In genomic region chr17:5886181-5886810, GRCm38 (mm10) we compare ENCODE assay signal across 9 mouse cellular contexts. TPM values are rescaled to one million over a fixed set of nuclear protein-coding genes. Genes with fewer than 3 reads are reported as not detected.
DNase-seq lines count a peak whose midpoint lies in the region; ATAC-seq and TF ChIP-seq lines count a peak whose summit lies in the region.
"Had no signal": no experiment of that assay in that cellular context is flagged by ENCODE, and none has a peak within 500 bp of the region (broad histone marks: within the 10 kb centered on the region; RNA-seq: fewer than 3 reads in every experiment).

No protein-coding gene starts in this region.

- H3K9ac ChIP-seq in heart, embryonic 13.5 days = 0 out of 2 replicates have a peak overlapping the region, but pooled peaks have one; percentile 5
- no peak overlapping the region for H3K9ac ChIP-seq in stomach, embryonic 14.5 days (replicated peaks; ENCODE audit: low read depth, low read length)
- no peak overlapping the region for H3K9ac ChIP-seq in stomach, postnatal 0 days (ENCODE audit: low read length)
- no peak overlapping the region for H3K9ac ChIP-seq in intestine, postnatal 0 days (ENCODE audit: low read depth, low read length)
- no peak overlapping the region for H3K9ac ChIP-seq in forebrain, embryonic 11.5 days (ENCODE audit: low read length)
- H3K9ac ChIP-seq: forebrain, embryonic 12.5 days had no signal

- no peaks in the 10 kb centered on the region for H3K9me3 ChIP-seq in heart, embryonic 13.5 days
- no peaks in the 10 kb centered on the region for H3K9me3 ChIP-seq in stomach, embryonic 14.5 days (ENCODE audit: control insufficient read depth, low read depth, low read length)
- H3K9me3 ChIP-seq in stomach, postnatal 0 days (ENCODE audit: control insufficient read depth, low read length) = no peaks in the 10 kb centered on the region
- no peaks in the 10 kb centered on the region for H3K9me3 ChIP-seq in intestine, postnatal 0 days (ENCODE audit: control insufficient read depth)
- no peaks in the 10 kb centered on the region for H3K9me3 ChIP-seq in forebrain, embryonic 11.5 days (ENCODE audit: control insufficient read depth, low read length)
- H3K9me3 ChIP-seq: forebrain, embryonic 12.5 days had no signal

- peaks cover 36% of the 10 kb centered on the region for H3K4me1 ChIP-seq in heart, embryonic 13.5 days
- H3K4me1 ChIP-seq in stomach, embryonic 14.5 days (ENCODE audit: control insufficient read depth, insufficient read depth, low read length) = 0 out of 2 replicates have a peak, but pooled peaks cover 8% of the 10 kb centered on the region
- no peaks in the 10 kb centered on the region for H3K4me1 ChIP-seq in stomach, postnatal 0 days (replicated peaks; ENCODE audit: control insufficient read depth, insufficient read depth)
- H3K4me1 ChIP-seq in intestine, postnatal 0 days (replicated peaks; ENCODE audit: control insufficient read depth, insufficient read depth, low read length) = no peaks in the 10 kb centered on the region
- no peaks in the 10 kb centered on the region for H3K4me1 ChIP-seq in forebrain, embryonic 11.5 days (replicated peaks; ENCODE audit: control insufficient read depth, insufficient read depth, low read length)
- H3K4me1 ChIP-seq: forebrain, embryonic 12.5 days had no signal

- no peak for ATAC-seq in heart, embryonic 13.5 days (ENCODE audit: extremely low read depth, insufficient number of reproducible peaks, low FRiP score, low TSS enrichment)
- no peak for ATAC-seq in stomach, embryonic 14.5 days (ENCODE audit: insufficient number of reproducible peaks, insufficient read depth, low FRiP score, low read depth)
- ATAC-seq in stomach, postnatal 0 days (ENCODE audit: low FRiP score, low TSS enrichment) = no peak
- ATAC-seq in intestine, postnatal 0 days = no peak
- no peak for ATAC-seq in forebrain, embryonic 11.5 days (replicated peaks; ENCODE audit: low FRiP score)

- H3K36me3 ChIP-seq in heart, embryonic 13.5 days = peaks cover 14% of the 10 kb centered on the region
- peaks cover 4% of the 10 kb centered on the region for H3K36me3 ChIP-seq in stomach, embryonic 14.5 days (ENCODE audit: control insufficient read depth, insufficient read depth, low read length)
- peaks cover 3% of the 10 kb centered on the region; the same call in 1 of the 2 replicates for H3K36me3 ChIP-seq in stomach, postnatal 0 days (ENCODE audit: control insufficient read depth, insufficient read depth, low read length)
- H3K36me3 ChIP-seq in intestine, postnatal 0 days (ENCODE audit: control insufficient read depth, insufficient read depth) = peaks cover 12% of the 10 kb centered on the region; the same call in 1 of the 2 replicates
- no peaks in the 10 kb centered on the region for H3K36me3 ChIP-seq in forebrain, embryonic 11.5 days (ENCODE audit: control insufficient read depth, insufficient read depth, low read length)
- H3K36me3 ChIP-seq: forebrain, embryonic 12.5 days had no signal

- no peak for TF ChIP-seq CTCF in stomach, postnatal 0 days (IDR thresholded peaks at IDR 0.05; ENCODE audit: low read depth)
- no peak for TF ChIP-seq CTCF in intestine, postnatal 0 days (IDR thresholded peaks at IDR 0.05; ENCODE audit: low read depth)

- no peak for TF ChIP-seq EP300 in stomach, postnatal 0 days (optimal IDR thresholded peaks at IDR 0.05)

- no peaks in the 10 kb centered on the region for H3K27me3 ChIP-seq in heart, embryonic 13.5 days (replicated peaks)
- H3K27me3 ChIP-seq in stomach, embryonic 14.5 days (ENCODE audit: control insufficient read depth, insufficient read depth, low read length) = no peaks in the 10 kb centered on the region
- no peaks in the 10 kb centered on the region for H3K27me3 ChIP-seq in stomach, postnatal 0 days (ENCODE audit: control insufficient read depth, insufficient read depth, low read length)
- H3K27me3 ChIP-seq in intestine, postnatal 0 days (replicated peaks; ENCODE audit: control insufficient read depth, insufficient read depth, low read length) = no peaks in the 10 kb centered on the region
- no peaks in the 10 kb centered on the region for H3K27me3 ChIP-seq in forebrain, embryonic 11.5 days (ENCODE audit: control insufficient read depth, insufficient read depth, low read length)
- H3K27me3 ChIP-seq: forebrain, embryonic 12.5 days had no signal

- H3K27ac ChIP-seq in heart, embryonic 13.5 days (replicated peaks) = peak overlapping the region; percentile 80
- peak overlapping the region; percentile 21; the same call in 1 of the 2 replicates for H3K27ac ChIP-seq in stomach, embryonic 14.5 days (ENCODE audit: low read length)
- no peak overlapping the region for H3K27ac ChIP-seq in stomach, postnatal 0 days (replicated peaks)
- H3K27ac ChIP-seq in intestine, postnatal 0 days (ENCODE audit: low read depth, low read length) = 0 out of 2 replicates have a peak overlapping the region, but pooled peaks have one; percentile 7
- no peak overlapping the region for H3K27ac ChIP-seq in forebrain, embryonic 11.5 days (ENCODE audit: low read depth, low read length)
- H3K27ac ChIP-seq: forebrain, embryonic 12.5 days had no signal

- H3K4me3 ChIP-seq in heart, embryonic 13.5 days = no peak overlapping the region
- H3K4me3 ChIP-seq in stomach, embryonic 14.5 days (ENCODE audit: low read depth, low read length) = no peak overlapping the region
- H3K4me3 ChIP-seq in stomach, postnatal 0 days (ENCODE audit: low read depth, low read length) = no peak overlapping the region
- no peak overlapping the region for H3K4me3 ChIP-seq in intestine, postnatal 0 days (ENCODE audit: low read depth, low read length)
- H3K4me3 ChIP-seq in forebrain, embryonic 11.5 days (ENCODE audit: low read depth, low read length) = no peak overlapping the region
- H3K4me3 ChIP-seq: forebrain, embryonic 12.5 days had no signal

- 68% methylated on average over 6 of the region's 6 CpGs for WGBS in heart, embryonic 13.5 days
- 77% methylated on average over 6 of the region's 6 CpGs for WGBS in stomach, embryonic 14.5 days
- WGBS in stomach, postnatal 0 days = 77% methylated on average over 6 of the region's 6 CpGs
- 79% methylated on average over 6 of the region's 6 CpGs for WGBS in intestine, postnatal 0 days
- 79% methylated on average over 6 of the region's 6 CpGs for WGBS in forebrain, embryonic 11.5 days

- DNase-seq in heart, adult 9 months (ENCODE audit: low spot score in 2 of 2) = no peak
- DNase-seq in stomach, postnatal 0 days (ENCODE audit: low spot score) = no peak
- DNase-seq in thymus, postnatal 14 days = peak; percentile 48
- DNase-seq in forebrain, embryonic 11.5 days (ENCODE audit: low spot score) = no peak
- DNase-seq in cerebellum, postnatal 4 days (ENCODE audit: low spot score in 2 of 2) = no peak

- no peak overlapping the region for H3K4me2 ChIP-seq in heart, embryonic 13.5 days
- H3K4me2 ChIP-seq in stomach, embryonic 14.5 days (replicated peaks; ENCODE audit: low read depth, low read length) = no peak overlapping the region
- no peak overlapping the region for H3K4me2 ChIP-seq in stomach, postnatal 0 days (replicated peaks; ENCODE audit: low read depth)
- H3K4me2 ChIP-seq in intestine, postnatal 0 days (replicated peaks; ENCODE audit: low read depth) = no peak overlapping the region
- H3K4me2 ChIP-seq in forebrain, embryonic 11.5 days (ENCODE audit: low read depth, low read length, severe bottlenecking) = no peak overlapping the region
- H3K4me2 ChIP-seq: forebrain, embryonic 12.5 days had no signal

RNA-seq across cellular contexts. Expression of gene Snx9, which starts 45.2 kb away (rescaled TPM):
- polyA plus RNA-seq in heart, embryonic 13.5 days (2015; fragmentation: Nextera tagmentation; extraction: Ambion mirVana) = 20.0 and 20.5 TPM in 2 replicates
- polyA plus RNA-seq in stomach, embryonic 14.5 days (2014; fragmentation: Nextera tagmentation; extraction: Ambion mirVana) = 39.9 and 40.5 TPM in 2 replicates
- polyA plus RNA-seq in stomach, postnatal 0 days (2015; fragmentation: Nextera tagmentation; extraction: Ambion mirVana) = 34.8 and 36.3 TPM in 2 replicates
- polyA plus RNA-seq in intestine, postnatal 0 days (2015; fragmentation: Nextera tagmentation; extraction: Ambion mirVana) = 91.4 and 95.4 TPM in 2 replicates
- polyA plus RNA-seq in forebrain, embryonic 11.5 days (2014; fragmentation: Nextera tagmentation; extraction: Ambion mirVana) = 19.0 and 19.6 TPM in 2 replicates

RNA-seq across cellular contexts. Expression of gene Synj2, which starts 54.8 kb away (rescaled TPM):
- polyA plus RNA-seq in heart, embryonic 13.5 days (2015; fragmentation: Nextera tagmentation; extraction: Ambion mirVana) = 3.0 and 3.1 TPM in 2 replicates
- polyA plus RNA-seq in stomach, embryonic 14.5 days (2014; fragmentation: Nextera tagmentation; extraction: Ambion mirVana) = 7.5 and 10.3 TPM in 2 replicates
- polyA plus RNA-seq in stomach, postnatal 0 days (2015; fragmentation: Nextera tagmentation; extraction: Ambion mirVana) = 3.2 and 3.3 TPM in 2 replicates
- polyA plus RNA-seq in intestine, postnatal 0 days (2015; fragmentation: Nextera tagmentation; extraction: Ambion mirVana) = 2.1 and 2.6 TPM in 2 replicates
- 1.0 and 1.2 TPM in 2 replicates for polyA plus RNA-seq in forebrain, embryonic 11.5 days (2014; fragmentation: Nextera tagmentation; extraction: Ambion mirVana)

Comparison
In these comparisons a context has a peak if more than half of its experiments do, and no peak if none do; other contexts are left out.
1. H3K27ac ChIP-seq: peak in heart, embryonic 13.5 days (single experiment), stomach, embryonic 14.5 days (single experiment) and intestine, postnatal 0 days (single experiment); none in stomach, postnatal 0 days (single experiment) and forebrain, embryonic 11.5 days (single experiment).